Mouse (Mus musculus): ENCODE measurements around the gene Slc26a11. TPM values are rescaled to one million over a fixed set of nuclear protein-coding genes. Genes with fewer than 3 reads are reported as not detected.

Slc26a11 gene
- 3.8 and 4.5 TPM in 2 replicates for polyA plus RNA-seq (2015; fragmentation: Nextera tagmentation; extraction: Ambion mirVana)

DNA sequence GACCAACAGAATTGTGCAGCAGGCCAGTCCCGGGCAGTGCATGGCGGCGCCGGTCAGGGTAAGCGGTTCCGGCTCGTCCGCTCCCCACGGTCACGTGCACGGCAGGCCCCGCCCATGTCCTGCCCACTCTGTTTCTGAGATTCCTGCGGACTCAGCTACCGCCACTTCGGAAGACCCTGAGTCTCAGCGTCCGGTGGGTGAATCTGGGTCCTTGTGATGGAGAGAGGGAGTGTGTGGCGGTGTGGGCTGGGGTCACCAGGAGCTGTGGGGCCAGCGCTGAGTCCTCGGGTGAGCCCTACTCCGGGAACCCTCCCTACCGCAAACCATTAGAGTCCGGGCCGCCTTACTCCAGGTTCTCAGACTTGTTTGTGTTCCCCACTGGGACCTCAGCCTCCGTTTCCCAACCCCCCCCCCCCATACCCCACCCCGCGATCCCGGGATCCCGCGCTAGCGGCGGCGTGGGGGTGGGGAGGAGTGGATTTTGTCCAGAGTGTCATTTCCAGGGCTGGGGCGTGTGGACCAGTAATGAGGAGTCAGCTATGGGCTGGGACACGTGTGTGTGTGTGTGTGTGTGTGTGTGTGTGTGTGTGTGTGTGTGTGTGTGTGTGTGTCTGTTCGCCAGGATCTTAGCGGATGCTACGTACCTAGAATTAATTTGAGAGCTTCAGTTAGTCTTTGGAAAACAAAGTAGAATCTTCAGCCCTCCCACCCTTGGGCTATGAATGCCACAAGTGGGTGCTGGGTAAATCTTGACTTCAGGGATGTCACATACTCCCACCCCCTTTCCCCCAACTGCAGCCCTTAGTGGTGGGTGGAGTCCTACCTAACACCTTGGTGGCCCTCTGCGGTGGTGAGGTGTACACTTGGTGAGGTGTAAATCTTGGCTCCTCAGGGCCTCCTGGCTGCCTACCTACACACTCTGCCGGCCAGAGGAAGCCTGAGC is at the start of gene Slc26a11, which contains the start of gene Sgsh:
Gene Slc26a11 (plus strand): TSS at position 115 of the 943 bp plus-strand sequence.
Gene Sgsh (minus strand): TSS at position 94 of the 943 bp plus-strand sequence.

DNA sequence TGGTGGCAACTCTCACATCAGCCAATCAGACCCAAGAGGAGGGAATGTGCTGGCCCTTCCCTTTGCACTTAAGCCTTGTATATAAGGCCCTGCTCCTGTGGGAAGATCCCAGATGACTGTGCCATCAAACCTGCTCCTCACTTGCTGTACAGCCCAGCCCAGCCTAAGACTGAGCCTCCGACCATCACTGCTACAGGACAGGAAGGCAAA is 47.8 kb upstream of the Slc26a11 start, which contains the start of gene Card14:
Gene Card14 (plus strand): TSS at position 111 of the 210 bp plus-strand sequence.

DNA sequence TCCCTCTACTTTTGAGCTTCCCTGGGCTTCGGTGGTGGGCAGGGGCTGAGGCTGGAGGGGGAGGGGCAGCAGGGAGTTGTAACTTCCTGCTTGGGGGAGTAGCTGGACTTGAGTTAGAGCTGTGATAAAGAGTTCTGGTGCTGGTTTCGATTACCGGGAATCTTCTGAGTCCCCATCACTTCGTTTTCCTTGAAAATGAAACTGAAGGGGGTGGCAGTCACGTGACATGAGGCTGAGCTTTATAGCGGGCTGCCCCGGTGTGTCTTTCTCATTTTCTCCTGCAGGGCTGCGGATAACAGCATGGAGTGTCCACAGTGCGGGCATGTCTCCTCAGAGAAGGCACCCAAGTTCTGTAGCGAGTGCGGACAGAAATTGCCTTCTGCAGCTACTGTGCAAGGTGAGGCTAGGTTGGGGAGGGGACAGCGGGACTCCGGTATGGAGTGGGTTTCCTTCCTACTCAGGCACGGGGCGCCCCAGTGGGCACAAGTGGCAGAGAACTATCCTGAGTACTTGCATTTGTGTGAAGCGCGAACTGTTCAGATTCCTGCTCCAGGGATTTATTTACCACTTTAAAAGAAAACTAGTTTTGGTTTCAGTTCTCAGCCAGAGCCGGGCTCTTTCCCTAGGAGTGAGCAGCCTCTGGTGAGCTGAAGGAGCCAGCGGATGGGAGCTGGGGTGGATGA is 37.6 kb downstream of the Slc26a11 start, which contains the start of gene Rnf213:
Gene Rnf213 (plus strand): TSS at position 301 of the 683 bp plus-strand sequence.

MicroRNAs encoded within 50 kb of the gene (microRNA counts, 519-probe panel; counts per million panel counts)
- 88.3 counts per million for microRNA mmu-miR-1932

Other genes with a start within 250 kb of the Slc26a11 start
- gene Tbc1d16, start 127.1 kb upstream of the Slc26a11 start, polyA plus RNA-seq (2015; fragmentation: Nextera tagmentation; extraction: Ambion mirVana) = 1.9 and 3.0 TPM in 2 replicates
- 1.7 and 2.0 TPM in 2 replicates for gene Ccdc40, start 127.0 kb upstream of the Slc26a11 start, polyA plus RNA-seq (2015; fragmentation: Nextera tagmentation; extraction: Ambion mirVana)
- 17.7 and 23.8 TPM in 2 replicates for gene Gaa, start 87.7 kb upstream of the Slc26a11 start, polyA plus RNA-seq (2015; fragmentation: Nextera tagmentation; extraction: Ambion mirVana)
- 213 and 230 TPM in 2 replicates for gene Eif4a3, start 55.5 kb upstream of the Slc26a11 start, polyA plus RNA-seq (2015; fragmentation: Nextera tagmentation; extraction: Ambion mirVana)
- not detected in 2 replicates for gene Card14, start 47.8 kb upstream of the Slc26a11 start, polyA plus RNA-seq (2015; fragmentation: Nextera tagmentation; extraction: Ambion mirVana)
- 7.0 and 7.8 TPM in 2 replicates for gene Sgsh, start within 50 bp of the Slc26a11 start, polyA plus RNA-seq (2015; fragmentation: Nextera tagmentation; extraction: Ambion mirVana)
- 15.1 and 20.5 TPM in 2 replicates for gene Rnf213, start 37.5 kb downstream of the Slc26a11 start, polyA plus RNA-seq (2015; fragmentation: Nextera tagmentation; extraction: Ambion mirVana)
- 8.5 and 8.7 TPM in 2 replicates for gene Endov, start 135.8 kb downstream of the Slc26a11 start, polyA plus RNA-seq (2015; fragmentation: Nextera tagmentation; extraction: Ambion mirVana)
- 0.05 TPM in 1 of 2 replicates, not detected in the other for gene Nptx1, start 192.2 kb downstream of the Slc26a11 start, polyA plus RNA-seq (2015; fragmentation: Nextera tagmentation; extraction: Ambion mirVana)
- gene Rptor, start 247.3 kb downstream of the Slc26a11 start, polyA plus RNA-seq (2015; fragmentation: Nextera tagmentation; extraction: Ambion mirVana) = 6.1 and 6.3 TPM in 2 replicates